Mouse (Mus musculus) E14TG2a.4 (cell line): ENCODE measurements around the gene Gm17018.

Experiments used
- H3K27me3 ChIP-seq: 2 replicates; pipeline ENCODE4 v1.6.1; 2014; ENCODE audit warnings: low read length, control low read depth; ENCODE audit not compliant: insufficient read depth
- H3K36me3 ChIP-seq: 2 replicates; pipeline ENCODE4 v1.6.1; 2014; ENCODE audit warnings: low read length, control low read depth; ENCODE audit not compliant: insufficient read depth
- H3K4me1 ChIP-seq: replicated peaks from 2 replicates; pipeline ENCODE4 v1.6.1; 2014; ENCODE audit warnings: low read depth, low read length, control low read depth
- H3K4me3 ChIP-seq: replicated peaks from 2 replicates; pipeline ENCODE4 v1.5.1; 2014; ENCODE audit warnings: mild to moderate bottlenecking, low read length
- H3K9me3 ChIP-seq: 2 replicates; pipeline ENCODE4 v1.6.1; 2014; ENCODE audit warnings: low read length, control low read depth
- CTCF ChIP-seq: conservative IDR thresholded peaks from 2 replicates; pipeline ENCODE4 v1.5.1; 2014; ENCODE audit warnings: low read length
- NANOG ChIP-seq: IDR thresholded peaks from 2 replicates; pipeline ENCODE4 v1.6.1; 2014; ENCODE audit warnings: borderline replicate concordance, low read length, mixed read lengths
- POU5F1 ChIP-seq: IDR thresholded peaks from 2 replicates; pipeline ENCODE4 v1.6.1; 2014; ENCODE audit warnings: low read length, borderline replicate concordance

Gm17018 gene

DNA sequence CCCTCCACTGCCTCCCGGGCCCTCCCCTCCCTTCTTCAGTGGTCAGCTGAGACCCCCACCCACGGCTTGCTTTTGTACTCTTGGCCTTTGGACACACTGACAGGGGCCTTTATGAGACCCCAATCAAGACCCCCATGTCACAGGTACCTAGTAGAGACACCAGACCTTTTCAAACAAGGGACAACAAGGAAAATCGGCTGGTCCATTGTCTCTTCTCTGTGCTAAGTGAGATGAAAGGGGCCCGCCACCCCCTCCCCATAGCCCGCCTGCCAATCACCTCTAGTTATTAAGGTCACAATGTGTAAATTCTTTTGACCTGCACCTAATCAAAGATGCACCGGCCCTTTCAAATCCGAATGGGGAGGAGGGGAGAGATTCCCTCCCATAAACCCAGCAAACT is 56.3 kb downstream of the Gm17018 start:
- no peak for TF ChIP-seq NANOG
- peaks cover 64% of the 10 kb centered on the region for H3K4me1 ChIP-seq
- H3K27me3 ChIP-seq, result no peaks in the 10 kb centered on the region; the same call in 1 of the 2 replicates
- H3K9me3 ChIP-seq, result no peaks in the 10 kb centered on the region
- no peaks in the 10 kb centered on the region for H3K36me3 ChIP-seq
- H3K4me3 ChIP-seq, result no peak overlapping the region

DNA sequence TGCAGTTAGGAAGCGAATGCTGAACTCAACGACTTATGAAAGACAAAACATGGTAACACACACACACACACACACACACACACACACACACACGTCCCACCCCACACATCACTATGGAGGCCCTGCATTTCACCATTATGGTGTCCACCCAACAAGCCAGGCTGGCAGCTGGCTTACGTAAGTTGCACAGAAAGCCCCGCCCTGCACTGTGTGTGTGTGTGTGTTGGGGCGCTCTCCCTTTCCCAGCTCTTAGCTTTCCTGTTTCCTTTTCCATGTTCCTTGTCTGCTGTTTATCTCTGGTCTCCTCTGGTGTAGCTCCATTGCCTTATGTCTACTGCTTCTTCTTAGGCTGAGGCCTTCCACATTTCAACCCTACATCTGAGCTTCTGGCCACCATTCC is 57.8 kb downstream of the Gm17018 start:
- TF ChIP-seq POU5F1 (no peak), NANOG (no peak), CTCF (no peak)
- Histone ChIP-seq H3K36me3 (no peaks in the 10 kb centered on the region), H3K4me1 (peaks cover 64% of the 10 kb centered on the region), H3K4me3 (no peak overlapping the region), H3K27me3 (no peaks in the 10 kb centered on the region; the same call in 1 of the 2 replicates), H3K9me3 (no peaks in the 10 kb centered on the region)

DNA sequence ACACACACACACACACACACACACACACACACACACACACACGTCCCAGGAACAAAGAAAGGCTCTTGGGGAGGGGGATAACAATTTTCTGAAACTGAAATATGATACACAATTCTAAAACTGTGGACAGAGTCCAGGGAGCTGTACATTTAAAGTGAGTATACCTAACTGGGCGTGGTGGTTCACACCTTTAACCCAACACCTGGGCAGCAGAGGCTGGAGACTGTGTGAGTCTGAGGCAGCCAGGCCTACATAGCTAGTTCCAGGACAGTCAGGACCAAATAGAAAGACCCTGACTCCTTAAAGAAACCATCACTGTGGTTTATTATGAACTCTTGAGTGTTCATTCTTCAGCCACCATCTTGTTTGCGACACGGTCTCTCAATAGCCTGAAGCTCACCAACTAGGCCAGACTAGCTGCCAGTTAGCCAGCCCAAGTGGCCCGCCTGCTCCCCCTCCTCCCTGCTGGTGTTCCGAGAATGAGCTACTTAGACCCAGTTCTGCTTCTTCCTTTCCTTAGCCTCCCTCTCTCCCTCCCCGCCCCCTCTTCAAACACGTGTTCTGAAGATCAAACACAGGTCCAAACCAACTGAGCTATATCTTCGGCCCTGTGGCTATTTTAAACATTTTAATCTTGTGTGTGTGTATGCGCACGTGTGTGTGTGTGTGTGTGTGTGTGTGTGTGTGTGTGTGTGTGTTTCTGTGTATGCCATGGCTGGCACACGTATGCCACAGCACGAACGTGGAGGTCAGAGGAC is 59.5 kb downstream of the Gm17018 start:
- no peak for TF ChIP-seq CTCF
- TF ChIP-seq NANOG, result no peak
- no peak for TF ChIP-seq POU5F1
- Histone ChIP-seq H3K9me3 (no peaks in the 10 kb centered on the region), H3K36me3 (no peaks in the 10 kb centered on the region), H3K4me3 (no peak overlapping the region), H3K27me3 (peaks cover 3% of the 10 kb centered on the region; the same call in 1 of the 2 replicates), H3K4me1 (peaks cover 63% of the 10 kb centered on the region)

DNA sequence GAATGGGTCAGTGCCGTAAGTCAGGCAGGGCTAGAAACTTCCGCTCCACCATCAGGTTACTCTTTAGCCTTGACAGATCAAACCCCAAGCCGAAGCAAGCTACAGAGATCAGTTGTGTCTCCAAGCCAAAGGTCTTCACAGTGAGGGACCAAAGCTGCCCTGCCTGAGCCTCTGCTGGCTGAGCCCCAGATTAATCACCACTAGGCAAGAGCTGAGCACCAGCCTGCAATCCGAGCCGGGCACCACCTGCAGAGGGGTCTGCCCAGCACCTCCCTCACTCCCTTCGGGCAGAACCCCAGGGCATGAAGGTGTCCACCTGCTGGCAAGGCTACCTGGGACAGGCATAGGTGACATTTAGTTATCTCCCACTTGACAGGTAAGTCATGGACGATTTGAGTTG is 60.6 kb downstream of the Gm17018 start:
- Histone ChIP-seq H3K4me1 (peaks cover 51% of the 10 kb centered on the region), H3K36me3 (no peaks in the 10 kb centered on the region), H3K9me3 (no peaks in the 10 kb centered on the region), H3K27me3 (peaks cover 3% of the 10 kb centered on the region; the same call in 1 of the 2 replicates), H3K4me3 (no peak overlapping the region)
- TF ChIP-seq POU5F1 (no peak), NANOG (no peak), CTCF (no peak)

DNA sequence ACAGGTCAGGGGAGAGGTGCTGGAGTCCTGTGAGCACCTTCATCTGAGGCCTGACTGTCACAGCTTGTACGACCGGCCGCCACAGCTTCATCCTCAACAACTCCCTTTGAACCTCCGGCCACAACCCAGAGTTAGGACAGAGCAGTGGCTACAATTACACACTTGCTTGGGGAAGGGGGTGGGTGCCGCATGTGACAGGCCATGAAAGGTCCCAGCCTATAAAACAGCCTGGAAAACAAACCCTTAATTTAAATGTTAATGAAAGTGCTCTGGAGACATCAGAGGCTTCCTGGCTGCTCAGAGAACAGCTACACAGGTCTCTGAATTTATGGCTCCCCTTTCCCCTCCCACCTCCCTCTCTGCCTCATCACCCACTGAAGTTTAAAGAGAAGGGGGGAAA is 61.7 kb downstream of the Gm17018 start:
- H3K4me3 ChIP-seq, result no peak overlapping the region
- H3K36me3 ChIP-seq, result no peaks in the 10 kb centered on the region
- H3K4me1 ChIP-seq, result peaks cover 42% of the 10 kb centered on the region
- H3K9me3 ChIP-seq, result no peaks in the 10 kb centered on the region
- TF ChIP-seq NANOG, result 0 out of 2 replicates have a peak, but pooled peaks have one; percentile 7
- TF ChIP-seq CTCF, result no peak
- no peak for TF ChIP-seq POU5F1
- H3K27me3 ChIP-seq, result peaks cover 3% of the 10 kb centered on the region; the same call in 1 of the 2 replicates

DNA sequence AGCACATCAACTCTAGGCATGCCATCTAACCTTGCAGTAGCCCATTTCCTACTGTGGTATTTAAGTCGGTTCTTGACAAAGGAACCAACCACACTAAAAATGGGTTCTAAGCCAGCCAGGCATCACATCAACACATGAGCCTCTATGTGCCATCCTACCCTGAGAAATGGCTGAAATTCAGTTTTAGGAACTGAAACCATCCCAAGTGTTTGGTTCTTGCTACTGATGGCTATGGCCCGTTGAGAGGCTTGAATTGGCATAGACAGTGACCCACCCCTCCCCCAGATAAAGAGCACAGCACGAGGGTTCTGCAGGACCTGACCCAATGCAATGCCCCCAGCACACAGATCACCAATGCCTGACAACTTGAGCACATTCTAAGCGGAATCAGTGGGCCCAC is 63.3 kb downstream of the Gm17018 start:
- Histone ChIP-seq H3K36me3 (no peaks in the 10 kb centered on the region), H3K9me3 (no peaks in the 10 kb centered on the region), H3K27me3 (peaks cover 3% of the 10 kb centered on the region; the same call in 1 of the 2 replicates), H3K4me3 (no peak overlapping the region), H3K4me1 (peaks cover 32% of the 10 kb centered on the region)
- no peak for TF ChIP-seq POU5F1
- no peak for TF ChIP-seq CTCF

DNA sequence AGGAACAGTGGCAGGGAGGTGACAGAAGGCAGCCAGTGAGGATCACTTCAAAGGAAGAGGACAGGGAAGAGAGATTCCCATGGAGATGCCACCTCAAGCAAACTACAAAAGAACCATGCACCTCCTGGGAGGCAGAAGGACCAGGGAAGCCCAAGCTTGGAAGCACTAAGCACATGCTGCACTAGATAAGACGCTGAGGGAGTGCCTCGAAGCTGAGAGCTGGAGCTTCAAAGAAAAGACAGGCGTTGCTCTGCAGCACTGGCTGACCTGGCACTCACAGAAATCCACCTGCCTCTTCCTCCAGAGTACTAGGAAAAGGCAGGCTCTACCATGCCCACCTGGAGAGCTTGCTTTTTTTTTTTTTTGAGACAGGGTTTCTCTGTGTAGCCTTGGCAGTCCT is 66.6 kb downstream of the Gm17018 start:
- Histone ChIP-seq H3K36me3 (no peaks in the 10 kb centered on the region), H3K4me1 (peaks cover 18% of the 10 kb centered on the region), H3K9me3 (no peaks in the 10 kb centered on the region), H3K4me3 (no peak overlapping the region), H3K27me3 (peaks cover 3% of the 10 kb centered on the region; the same call in 1 of the 2 replicates)
- TF ChIP-seq NANOG, result no peak
- TF ChIP-seq POU5F1, result no peak
- no peak for TF ChIP-seq CTCF

DNA sequence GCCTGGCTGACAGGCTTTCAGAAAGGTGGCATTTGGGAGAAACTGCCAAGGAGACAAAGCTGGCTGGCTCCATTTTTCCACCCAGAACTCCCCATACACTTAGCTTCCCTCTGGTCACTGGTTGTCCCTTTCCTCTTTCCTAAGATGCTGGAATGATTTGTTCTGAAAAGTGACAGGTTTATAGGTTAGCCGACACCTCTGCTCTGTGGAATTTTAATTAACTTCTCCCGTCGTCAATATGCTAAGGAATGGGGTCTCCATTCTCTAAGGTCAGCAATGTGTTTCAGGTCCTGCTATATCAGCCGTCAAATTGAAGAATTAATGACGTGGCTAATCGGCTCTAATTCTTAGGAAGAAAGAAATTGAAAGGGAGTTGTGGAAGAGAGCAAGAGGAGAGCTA is 68.2 kb downstream of the Gm17018 start:
- Histone ChIP-seq H3K4me3 (no peak overlapping the region), H3K4me1 (0 out of 2 replicates have a peak, but pooled peaks cover 6% of the 10 kb centered on the region), H3K36me3 (no peaks in the 10 kb centered on the region), H3K27me3 (peaks cover 2% of the 10 kb centered on the region; the same call in 1 of the 2 replicates), H3K9me3 (no peaks in the 10 kb centered on the region)
- TF ChIP-seq POU5F1 (no peak), CTCF (no peak), NANOG (no peak)

DNA sequence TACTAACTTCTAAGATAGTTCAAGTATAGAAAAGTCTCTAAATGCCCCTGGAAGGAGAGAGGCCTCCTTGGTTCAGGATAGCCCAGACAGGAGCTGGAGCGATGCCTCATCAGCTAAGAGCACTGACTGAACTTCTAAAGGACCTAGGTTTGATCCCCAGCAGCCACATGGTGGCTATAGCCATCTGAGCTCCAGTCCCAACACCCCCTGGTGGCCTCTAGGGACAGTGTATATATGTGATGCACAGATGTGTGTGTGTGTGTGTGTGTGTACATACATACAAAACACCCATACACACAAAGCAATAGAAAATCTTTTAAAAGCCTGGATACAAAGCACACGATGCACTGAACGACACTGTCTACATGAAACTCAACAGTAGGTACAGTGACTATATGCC is 68.8 kb downstream of the Gm17018 start:
- TF ChIP-seq POU5F1 (no peak), CTCF (no peak), NANOG (no peak)
- Histone ChIP-seq H3K27me3 (no peaks in the 10 kb centered on the region; the same call in 1 of the 2 replicates), H3K4me1 (0 out of 2 replicates have a peak, but pooled peaks cover under 1% of the 10 kb centered on the region), H3K9me3 (no peaks in the 10 kb centered on the region), H3K4me3 (no peak overlapping the region), H3K36me3 (no peaks in the 10 kb centered on the region)
